Mouse (Mus musculus) stomach, embryonic 16.5 days (tissue): ENCODE results near the gene Trp53inp2. TPM values are rescaled to one million over a fixed set of nuclear protein-coding genes. Genes with fewer than 3 reads are reported as not detected.

ENCODE experiments used
- ATAC-seq: fragments of 200-750 bp; cut with Nextera tagmentation; 2 replicates; pipeline ENCODE4 v1.8.0; 2017; ENCODE audit warnings: moderate number of reproducible peaks, moderate TSS enrichment; ENCODE audit not compliant: insufficient read depth, low FRiP score
- H3K27ac ChIP-seq: fragments of 300-500 bp; sonication (generic); 2 replicates; pipeline ENCODE4 v1.5.1; 2014; ENCODE audit warnings: low read length
- H3K27me3 ChIP-seq: fragments of 300-500 bp; sonication (generic); 2 replicates; pipeline ENCODE4 v1.6.1; 2014; ENCODE audit warnings: low read length, control low read depth, mixed read lengths; ENCODE audit not compliant: control insufficient read depth, insufficient read depth
- H3K36me3 ChIP-seq: fragments of 300-500 bp; sonication (generic); 2 replicates; pipeline ENCODE4 v1.6.1; 2014; ENCODE audit warnings: low read length; ENCODE audit not compliant: control insufficient read depth, insufficient read depth
- H3K4me1 ChIP-seq: fragments of 300-500 bp; sonication (generic); 2 replicates; pipeline ENCODE4 v1.6.1; 2014; ENCODE audit warnings: low read length, control low read depth, mixed read lengths; ENCODE audit not compliant: control insufficient read depth, insufficient read depth
- H3K4me2 ChIP-seq: fragments of 300-500 bp; sonication (generic); 2 replicates; pipeline ENCODE4 v1.6.1; 2014; ENCODE audit warnings: low read depth, low read length, mixed read lengths
- H3K4me3 ChIP-seq: fragments of 300-500 bp; sonication (generic); replicated peaks from 2 replicates; pipeline ENCODE4 v1.5.1; 2014; ENCODE audit warnings: mild to moderate bottlenecking, low read length
- H3K9ac ChIP-seq: fragments of 300-500 bp; sonication (generic); 2 replicates; pipeline ENCODE4 v1.6.1; 2014; ENCODE audit warnings: low read length
- H3K9me3 ChIP-seq: fragments of 300-500 bp; sonication (generic); replicated peaks from 2 replicates; pipeline ENCODE4 v1.6.1; 2016; ENCODE audit warnings: low read length, control low read depth; ENCODE audit not compliant: control insufficient read depth
- WGBS: fragments of 180-500 bp; shearing (Covaris S2); extraction: QIAGEN DNeasy Blood & Tissue Kit; methylation state at CpG from one replicate; pipeline ENCODE4 v1.1.7; 2014; 5-methylcytosine and 5-hydroxymethylcytosine counted together
- microRNA counts: library from miRNA; unstranded; fragments of <30 nt; microRNA quantifications from one replicate; lab custom pipeline; 2016
- microRNA-seq: library from miRNA; unstranded; fragments of <30 nt; microRNA quantifications from one replicate; pipeline ENCODE4, GENCODE M21; 2016
- polyA plus RNA-seq: library from polyadenylated mRNA; unstranded; fragments of >200 nt; fragmentation: Nextera tagmentation; extraction: Ambion mirVana; gene quantifications from 2 replicates; pipeline ENCODE4 v1.2.1, GENCODE M21; 2015

Trp53inp2 gene
- polyA plus RNA-seq, 1 experiment from 2014 or later, result 34.0 TPM

DNA sequence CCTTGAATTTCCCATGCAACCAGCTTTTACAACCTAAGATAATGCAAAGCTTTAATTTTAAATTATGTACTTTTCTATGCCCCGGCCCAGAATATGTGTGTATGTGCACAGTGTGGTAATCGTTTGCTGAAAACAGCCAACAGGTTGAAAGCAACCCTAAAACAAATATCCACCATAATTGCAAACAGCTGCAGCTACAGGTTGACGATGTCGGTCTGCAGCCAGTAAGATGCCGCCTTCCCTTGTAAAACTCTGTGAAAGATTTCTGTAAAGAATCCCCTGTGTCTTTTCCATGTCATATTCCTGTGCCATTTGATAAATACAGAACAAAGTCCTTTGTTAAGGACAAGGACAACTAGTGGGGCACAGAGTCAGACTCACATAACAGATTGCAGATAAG, 13.7 kb downstream of the Trp53inp2 start:
- WGBS, result 73% methylated on average over 5 of the region's 5 CpGs

DNA sequence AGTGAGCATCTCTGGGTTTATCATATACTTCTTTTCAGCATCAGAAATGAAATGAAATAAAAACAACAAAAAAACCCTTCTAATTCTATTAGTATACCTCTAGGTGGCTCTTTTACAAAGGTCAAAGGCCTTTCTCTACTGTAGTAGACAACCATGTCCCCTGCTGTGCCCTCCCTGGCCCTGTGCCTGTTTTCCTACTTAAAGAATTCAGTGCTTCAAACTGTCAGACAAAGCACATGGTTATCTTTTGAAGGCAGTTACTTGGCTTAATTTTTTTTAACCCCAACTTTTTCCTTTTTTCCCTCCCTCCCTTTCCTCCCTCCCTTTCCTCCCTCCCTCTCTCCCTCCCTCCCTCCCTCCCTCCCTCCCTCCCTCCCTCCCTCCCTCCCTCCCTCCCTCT, 19.4 kb downstream of the Trp53inp2 start:
- Histone ChIP-seq H3K9me3 (no peaks in the 10 kb centered on the region), H3K9ac (no peak overlapping the region), H3K4me1 (no peaks in the 10 kb centered on the region), H3K27me3 (no peaks in the 10 kb centered on the region), H3K4me3 (no peak overlapping the region), H3K4me2 (no peak overlapping the region), H3K36me3 (0 out of 2 replicates have a peak, but pooled peaks cover 12% of the 10 kb centered on the region), H3K27ac (no peak overlapping the region)
- ATAC-seq, result no peak

More for the DNA sequence above, 13.7 kb downstream of the Trp53inp2 start:
- Histone ChIP-seq H3K4me3 (no peak overlapping the region), H3K27ac (no peak overlapping the region), H3K36me3 (peaks cover 5% of the 10 kb centered on the region; the same call in 1 of the 2 replicates), H3K9ac (no peak overlapping the region), H3K9me3 (no peaks in the 10 kb centered on the region), H3K4me2 (no peak overlapping the region), H3K4me1 (no peaks in the 10 kb centered on the region), H3K27me3 (no peaks in the 10 kb centered on the region)
- ATAC-seq, result no peak

DNA sequence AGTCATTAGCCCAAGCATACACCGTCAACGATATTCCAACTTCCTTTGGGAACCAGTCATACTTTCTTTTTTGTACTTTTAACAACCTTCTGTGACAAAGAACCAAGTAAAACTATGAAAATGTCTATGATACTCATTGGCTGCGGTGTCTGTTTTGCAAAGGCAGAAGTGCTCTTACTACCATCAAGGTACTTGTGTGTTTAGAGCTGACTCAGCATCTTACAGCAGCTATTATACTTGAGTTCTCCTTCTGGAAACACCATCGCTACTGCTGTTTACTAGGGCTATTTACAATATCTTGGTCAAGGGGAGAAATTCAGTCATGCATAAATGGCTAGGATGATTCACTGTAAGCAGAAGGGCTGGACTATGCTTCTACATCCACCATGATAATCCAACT, 21.1 kb downstream of the Trp53inp2 start:
- no peak overlapping the region for H3K27ac ChIP-seq
- no peaks in the 10 kb centered on the region for H3K4me1 ChIP-seq
- H3K4me2 ChIP-seq, result no peak overlapping the region
- 95% methylated on average over 4 of the region's 4 CpGs for whole genome bisulfite sequencing
- no peak overlapping the region for H3K9ac ChIP-seq
- H3K4me3 ChIP-seq, result no peak overlapping the region
- H3K27me3 ChIP-seq, result no peaks in the 10 kb centered on the region
- no peaks in the 10 kb centered on the region for H3K9me3 ChIP-seq
- ATAC-seq, result no peak
- peaks cover 14% of the 10 kb centered on the region; the same call in 1 of the 2 replicates for H3K36me3 ChIP-seq

DNA sequence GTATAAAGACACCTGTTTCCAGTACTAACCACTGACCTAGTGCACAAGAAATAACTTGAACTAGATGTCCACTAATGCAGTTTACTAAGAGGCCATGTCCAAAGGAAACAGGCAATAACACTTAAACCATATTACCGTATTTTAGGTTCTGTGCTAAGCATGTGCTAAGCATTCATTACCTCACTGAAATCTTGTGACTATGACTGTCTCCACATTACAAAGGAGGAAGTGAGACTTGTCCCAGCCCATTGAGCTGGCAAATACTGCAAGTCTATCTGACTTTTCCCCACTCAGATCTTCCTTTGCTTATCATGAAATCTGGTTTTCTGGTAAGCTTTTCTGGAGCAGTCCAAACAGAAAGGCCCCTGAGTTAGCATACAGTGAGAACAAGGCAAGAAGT, 23.8 kb downstream of the Trp53inp2 start:
- Histone ChIP-seq H3K9me3 (no peaks in the 10 kb centered on the region), H3K9ac (no peak overlapping the region), H3K4me1 (no peaks in the 10 kb centered on the region), H3K4me3 (no peak overlapping the region), H3K36me3 (peaks cover 26% of the 10 kb centered on the region), H3K27ac (no peak overlapping the region), H3K27me3 (no peaks in the 10 kb centered on the region), H3K4me2 (no peak overlapping the region)
- no peak for ATAC-seq
- WGBS, result 95% methylated on average over 1 of the region's 1 CpGs

DNA sequence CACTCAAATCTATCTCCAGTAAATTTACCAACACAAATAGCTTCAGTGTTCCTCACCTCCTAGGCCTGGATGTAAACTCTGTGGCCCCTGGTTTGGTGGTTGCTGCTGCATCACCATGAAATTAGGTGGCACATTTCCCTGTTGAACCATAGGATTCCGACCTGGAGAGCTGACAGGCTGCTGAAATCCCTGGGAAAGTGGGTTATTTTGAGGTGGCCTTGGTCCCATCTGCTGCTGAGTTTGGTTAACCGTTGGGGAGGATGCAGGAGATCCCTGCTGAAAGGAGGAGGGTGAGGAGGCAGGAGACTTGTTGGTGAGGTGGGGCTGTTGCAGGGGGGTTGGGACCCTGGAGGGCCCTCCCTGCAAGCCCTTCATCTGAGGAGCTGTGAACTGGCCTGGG, 40.1 kb downstream of the Trp53inp2 start:
- Histone ChIP-seq H3K9ac (no peak overlapping the region), H3K27ac (no peak overlapping the region), H3K4me1 (no peaks in the 10 kb centered on the region), H3K27me3 (no peaks in the 10 kb centered on the region), H3K4me2 (no peak overlapping the region), H3K9me3 (no peaks in the 10 kb centered on the region), H3K4me3 (no peak overlapping the region), H3K36me3 (peaks cover 17% of the 10 kb centered on the region; the same call in 1 of the 2 replicates)
- 88% methylated on average over 2 of the region's 2 CpGs for WGBS
- ATAC-seq, result no peak

DNA sequence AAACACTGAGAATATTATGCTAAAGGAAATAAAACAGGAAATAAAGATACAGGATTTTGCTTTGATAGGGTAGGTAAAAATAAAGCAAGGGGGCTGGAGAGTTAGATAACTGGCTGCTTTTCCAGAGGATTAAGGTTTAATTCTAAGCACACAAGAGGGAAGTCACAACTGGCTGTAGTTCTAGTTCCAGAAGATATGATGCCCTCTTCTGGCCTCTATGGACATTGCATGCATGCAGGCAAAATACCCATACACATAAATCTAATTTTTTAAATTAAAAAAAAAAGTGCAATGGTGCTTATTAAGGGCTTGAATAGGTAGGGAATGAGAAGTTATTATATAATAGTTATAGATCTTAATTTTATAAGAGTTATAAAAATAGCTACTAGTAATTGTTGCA, 55.6 kb downstream of the Trp53inp2 start:
- Histone ChIP-seq H3K27me3 (no peaks in the 10 kb centered on the region), H3K4me1 (no peaks in the 10 kb centered on the region), H3K4me3 (no peak overlapping the region), H3K27ac (no peak overlapping the region), H3K9me3 (no peaks in the 10 kb centered on the region), H3K4me2 (no peak overlapping the region), H3K36me3 (peaks cover 13% of the 10 kb centered on the region; the same call in 1 of the 2 replicates), H3K9ac (no peak overlapping the region)
- ATAC-seq, result no peak

MicroRNAs within 50 kb of the gene (microRNA counts, 519-probe panel; counts per million panel counts)
- microRNA mmu-miR-695 (lab: Ali Mortazavi, UCI), result 1,462 counts per million, percentile 15 among the panel's probes with 10 or more counts

Small RNAs within 50 kb of the gene (microRNA-seq; reads per million reads assigned to microRNA genes)
- gene Mir695, result not detected

Other genes with a start within 250 kb of the Trp53inp2 start
- 51.9 and 54.3 TPM in 2 replicates for gene Itch, start 247.6 kb upstream of the Trp53inp2 start, polyA plus RNA-seq
- 341 and 379 TPM in 2 replicates for gene Dynlrb1, start 144.5 kb upstream of the Trp53inp2 start, polyA plus RNA-seq
- gene Map1lc3a, start 104.8 kb upstream of the Trp53inp2 start, polyA plus RNA-seq, result 168 and 206 TPM in 2 replicates
- gene Pigu, start 23.6 kb upstream of the Trp53inp2 start, polyA plus RNA-seq, result 54.0 and 63.8 TPM in 2 replicates
- 13.6 and 13.9 TPM in 2 replicates for gene Ncoa6, start 92.8 kb downstream of the Trp53inp2 start, polyA plus RNA-seq
- gene Acss2, start 136.9 kb downstream of the Trp53inp2 start, polyA plus RNA-seq, result 12.6 and 15.4 TPM in 2 replicates
- gene Ggt7, start 137.2 kb downstream of the Trp53inp2 start, polyA plus RNA-seq, result 4.5 and 5.0 TPM in 2 replicates
- 41.8 and 42.5 TPM in 2 replicates for gene Gss, start 211.8 kb downstream of the Trp53inp2 start, polyA plus RNA-seq
- gene Myh7b, start 230.2 kb downstream of the Trp53inp2 start, polyA plus RNA-seq, result 0.21 and 0.58 TPM in 2 replicates